Mouse (Mus musculus) midbrain, embryonic 14.5 days (tissue): ENCODE measurements around the gene Ttc28. TPM values are rescaled to one million over a fixed set of nuclear protein-coding genes. Genes with fewer than 3 reads are reported as not detected.

Experiments used
- ATAC-seq: fragments of 200-750 bp; cut with Nextera tagmentation; 2 replicates; pipeline ENCODE4 v1.8.0; 2017; ENCODE audit warnings: moderate number of reproducible peaks, moderate library complexity; ENCODE audit not compliant: low FRiP score, low TSS enrichment
- DNase-seq: peaks from one replicate; pipeline ENCODE4 v3.0.0-alpha.2; 2015
- H3K27ac ChIP-seq: fragments of 300-500 bp; sonication (generic); replicated peaks from 2 replicates; pipeline ENCODE4 v1.5.1; 2014; ENCODE audit warnings: mild to moderate bottlenecking, low read depth, low read length, moderate library complexity
- H3K27me3 ChIP-seq: fragments of 300-500 bp; sonication (generic); 2 replicates; pipeline ENCODE4 v1.6.1; 2014; ENCODE audit warnings: low read length, control low read depth, mixed read lengths; ENCODE audit not compliant: control insufficient read depth, insufficient read depth
- H3K36me3 ChIP-seq: fragments of 300-500 bp; sonication (generic); 2 replicates; pipeline ENCODE4 v1.6.1; 2014; ENCODE audit warnings: low read length, control low read depth; ENCODE audit not compliant: control insufficient read depth, insufficient read depth
- H3K4me1 ChIP-seq: fragments of 300-500 bp; sonication (generic); 2 replicates; pipeline ENCODE4 v1.6.1; 2014; ENCODE audit warnings: mild to moderate bottlenecking, antibody characterized with exemption, low read length, control low read depth; ENCODE audit not compliant: control insufficient read depth, insufficient read depth
- H3K4me2 ChIP-seq: fragments of 300-500 bp; sonication (generic); 2 replicates; pipeline ENCODE4 v1.6.1; 2014; ENCODE audit warnings: mild to moderate bottlenecking, low read length, moderate library complexity
- H3K4me3 ChIP-seq: fragments of 300-500 bp; sonication (generic); replicated peaks from 2 replicates; pipeline ENCODE4 v1.5.1; 2014; ENCODE audit warnings: low read depth, low read length
- H3K9ac ChIP-seq: fragments of 300-500 bp; sonication (generic); replicated peaks from 2 replicates; pipeline ENCODE4 v1.6.1; 2014; ENCODE audit warnings: mild to moderate bottlenecking, low read length, moderate library complexity
- H3K9me3 ChIP-seq: fragments of 300-500 bp; sonication (generic); 2 replicates; pipeline ENCODE4 v1.6.1; 2016; ENCODE audit warnings: low read length, control low read depth, mixed read lengths; ENCODE audit not compliant: control insufficient read depth
- WGBS: fragments of 180-500 bp; shearing (Covaris S2); extraction: QIAGEN DNeasy Blood & Tissue Kit; methylation state at CpG from one replicate; pipeline ENCODE4 v1.1.7; 2014; 5-methylcytosine and 5-hydroxymethylcytosine counted together
- polyA plus RNA-seq: library from polyadenylated mRNA; unstranded; fragments of >200 nt; fragmentation: Nextera tagmentation; extraction: Ambion mirVana; gene quantifications from 2 replicates; pipeline ENCODE4 v1.2.1, GENCODE M21; 2014

Gene Ttc28
- polyA plus RNA-seq, 1 experiment from 2014 or later: 30.9 TPM

DNA sequence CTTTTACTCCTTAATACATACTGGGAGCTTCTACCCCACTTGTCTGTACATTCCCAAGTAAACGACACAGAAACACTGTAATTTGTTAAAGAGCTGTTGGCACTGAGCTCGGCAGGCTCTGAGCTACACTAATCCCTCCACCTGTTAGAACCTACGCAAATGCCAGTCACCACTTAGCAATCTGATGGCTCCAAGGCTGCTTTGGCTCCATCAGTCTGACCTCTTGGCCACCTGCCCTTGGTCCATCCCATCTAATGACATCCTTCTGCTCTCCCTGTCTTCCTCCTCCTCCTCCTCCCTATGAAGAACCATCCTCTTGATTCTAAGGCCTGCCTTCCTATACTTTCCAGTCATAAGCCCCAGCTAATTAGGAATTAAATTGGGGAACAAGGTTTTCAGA lies 437.9 kb downstream of the Ttc28 start:
- H3K27me3 ChIP-seq: no peaks in the 10 kb centered on the region
- DNase-seq (no peak), ATAC-seq (no peak)
- no peak overlapping the region for H3K9ac ChIP-seq
- H3K4me3 ChIP-seq: no peak overlapping the region
- no peaks in the 10 kb centered on the region for H3K4me1 ChIP-seq
- H3K36me3 ChIP-seq: no peaks in the 10 kb centered on the region
- H3K4me2 ChIP-seq: no peak overlapping the region
- H3K27ac ChIP-seq: no peak overlapping the region
- H3K9me3 ChIP-seq: no peaks in the 10 kb centered on the region
- 75% methylated on average over 3 of the region's 3 CpGs for WGBS

DNA sequence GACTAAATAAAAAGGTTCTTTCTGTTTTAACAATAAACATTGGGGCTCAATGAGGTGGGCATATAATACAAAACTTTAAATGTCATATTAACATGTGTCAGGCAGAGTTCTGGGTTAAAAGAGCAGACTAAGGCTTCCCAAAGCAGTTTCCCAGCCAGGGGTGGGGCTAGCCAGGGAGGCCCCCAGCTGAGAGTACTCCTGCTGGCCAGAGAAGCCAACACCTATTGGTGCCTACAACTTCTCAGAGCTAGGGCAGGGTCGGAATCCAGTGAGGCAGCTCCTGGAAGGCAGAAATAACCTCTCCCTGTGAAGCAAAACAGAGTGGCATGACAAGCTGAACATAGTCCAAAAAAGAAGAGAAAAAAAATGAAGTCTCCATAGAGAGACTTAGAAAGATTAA lies 439.3 kb downstream of the Ttc28 start:
- H3K27me3 ChIP-seq: no peaks in the 10 kb centered on the region
- H3K9ac ChIP-seq: no peak overlapping the region
- WGBS: 66% methylated on average over 1 of the region's 1 CpGs
- no peak overlapping the region for H3K4me3 ChIP-seq
- H3K9me3 ChIP-seq: no peaks in the 10 kb centered on the region
- H3K27ac ChIP-seq: no peak overlapping the region
- H3K4me2 ChIP-seq: no peak overlapping the region
- ATAC-seq (no peak), DNase-seq (no peak)
- no peaks in the 10 kb centered on the region for H3K4me1 ChIP-seq
- no peaks in the 10 kb centered on the region for H3K36me3 ChIP-seq

DNA sequence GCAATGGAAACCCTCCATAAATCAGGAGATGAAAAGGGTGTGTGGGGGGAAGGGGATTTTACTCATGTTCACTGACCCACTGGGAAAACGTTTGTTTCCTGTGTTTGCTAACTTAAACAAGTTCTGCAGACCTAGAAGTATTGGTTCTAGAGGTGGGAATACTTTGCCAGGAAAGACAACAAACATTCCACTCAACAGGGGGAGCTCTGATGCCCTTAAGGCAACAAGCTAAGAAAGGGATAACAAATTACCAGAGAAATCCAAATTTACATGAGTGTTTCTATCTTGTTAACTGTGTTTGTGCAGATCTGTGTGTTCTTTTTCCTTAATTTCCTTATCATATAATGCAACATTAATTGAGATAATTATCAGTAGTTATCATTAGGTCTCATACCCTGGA lies 446.2 kb downstream of the Ttc28 start:
- no peak overlapping the region for H3K9ac ChIP-seq
- 28% methylated on average over 1 of the region's 1 CpGs for WGBS

DNA sequence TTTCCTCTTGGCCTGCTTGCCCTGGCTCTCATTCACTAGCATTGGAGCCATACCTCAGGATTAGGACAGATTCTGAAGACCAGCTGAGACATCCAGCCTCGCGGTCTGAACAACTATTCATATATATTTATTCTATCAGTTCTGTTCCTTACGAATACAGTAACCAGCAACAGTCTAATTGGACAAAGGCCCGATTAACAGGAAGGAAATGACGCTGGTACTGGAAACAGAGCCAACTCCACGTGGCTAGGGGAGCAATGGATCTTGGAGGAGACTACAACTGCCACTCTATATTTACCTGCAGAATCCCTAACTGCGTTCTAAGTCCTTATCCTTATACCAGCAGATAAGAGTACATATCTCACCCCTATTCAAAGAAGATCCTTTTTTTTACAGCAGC lies 447.8 kb downstream of the Ttc28 start:
- WGBS: 90% methylated on average over 7 of the region's 7 CpGs
- Histone ChIP-seq H3K27ac (no peak overlapping the region), H3K4me3 (no peak overlapping the region), H3K36me3 (no peaks in the 10 kb centered on the region), H3K27me3 (no peaks in the 10 kb centered on the region), H3K4me1 (peaks cover 12% of the 10 kb centered on the region), H3K9me3 (no peaks in the 10 kb centered on the region), H3K4me2 (no peak overlapping the region), H3K9ac (no peak overlapping the region)
- ATAC-seq (no peak), DNase-seq (no peak)

More for the DNA sequence above, 446.2 kb downstream of the Ttc28 start:
- H3K27ac ChIP-seq: no peak overlapping the region
- ATAC-seq: no peak
- H3K27me3 ChIP-seq: no peaks in the 10 kb centered on the region
- no peak overlapping the region for H3K4me2 ChIP-seq
- H3K9me3 ChIP-seq: no peaks in the 10 kb centered on the region
- H3K4me3 ChIP-seq: no peak overlapping the region
- no peak for DNase-seq
- H3K4me1 ChIP-seq: peaks cover 5% of the 10 kb centered on the region; the same call in 1 of the 2 replicates
- no peaks in the 10 kb centered on the region for H3K36me3 ChIP-seq

DNA sequence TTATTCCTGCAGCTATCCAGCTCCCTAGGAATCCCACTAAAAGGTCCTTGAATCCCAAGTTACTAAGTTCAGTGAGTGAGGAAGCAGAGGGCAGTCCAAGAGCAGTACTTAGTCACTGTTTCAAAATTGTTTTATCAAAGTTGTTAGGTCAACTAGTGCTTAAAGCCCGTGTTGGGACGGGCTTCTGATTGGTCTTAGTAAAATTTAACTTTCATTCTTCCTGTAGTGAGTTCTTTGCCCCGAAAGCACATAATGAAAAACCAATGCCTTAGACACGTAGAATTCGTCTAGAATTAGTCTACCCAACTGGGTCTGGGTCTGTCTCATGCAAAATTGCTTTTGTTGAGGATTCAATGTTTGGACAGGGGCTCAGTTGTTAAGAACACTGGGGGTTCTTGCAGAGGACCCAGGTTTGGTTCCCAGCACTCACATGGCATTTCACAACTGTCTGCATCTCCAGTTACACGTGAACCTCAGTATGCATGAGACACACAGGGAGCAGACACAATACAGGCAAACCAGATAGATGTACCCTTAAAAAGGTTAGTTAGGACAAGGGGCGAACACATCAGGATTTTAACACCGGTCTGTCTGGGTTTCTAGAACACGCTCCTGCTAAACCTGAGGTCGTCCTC lies 450.3 kb downstream of the Ttc28 start:
- Histone ChIP-seq H3K9ac (peak overlapping the region; percentile 95), H3K4me3 (peak overlapping the region; percentile 89), H3K27ac (peak overlapping the region; percentile 89), H3K4me2 (peak overlapping the region; percentile 70), H3K27me3 (no peaks in the 10 kb centered on the region), H3K4me1 (peaks cover 12% of the 10 kb centered on the region), H3K36me3 (0 out of 2 replicates have a peak, but pooled peaks cover 11% of the 10 kb centered on the region), H3K9me3 (no peaks in the 10 kb centered on the region)
- peak; percentile 43; the same call in 1 of the 2 replicates for ATAC-seq
- DNase-seq: no peak
- 22% methylated on average over 10 of the region's 10 CpGs for WGBS

DNA sequence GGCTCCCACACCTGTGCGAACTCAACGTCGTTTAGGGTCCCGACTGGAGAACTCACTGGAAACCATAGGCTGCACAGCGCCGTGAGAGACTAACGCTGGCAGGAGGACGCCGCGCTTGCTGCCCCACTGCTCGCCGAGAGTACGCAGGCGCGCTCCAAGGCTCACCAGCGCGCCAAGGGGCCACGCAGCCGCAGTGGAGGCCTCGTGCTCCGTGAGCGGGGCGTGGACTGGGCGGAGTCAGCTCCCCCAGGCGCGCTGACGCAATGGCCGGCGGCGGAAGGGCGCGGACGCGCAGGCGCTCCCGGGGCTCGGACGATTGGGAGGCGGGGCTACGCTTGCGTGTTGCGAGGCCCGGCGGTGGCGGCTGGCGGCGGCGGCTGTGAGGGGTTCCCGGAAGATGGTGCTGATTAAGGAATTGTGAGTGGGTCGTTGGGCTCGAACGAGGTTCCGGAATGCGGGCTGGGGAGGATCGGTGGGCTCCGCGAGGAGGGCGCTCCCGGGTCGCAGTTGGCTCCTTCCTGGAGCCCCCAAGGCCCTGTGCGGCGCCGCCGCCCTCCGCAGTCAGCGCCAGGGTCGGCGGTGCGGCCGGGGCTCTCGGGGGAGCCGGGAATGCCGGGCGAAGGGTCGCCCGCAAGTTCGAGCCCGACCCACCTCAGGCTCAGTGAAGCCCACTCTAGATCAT lies 451.0 kb downstream of the Ttc28 start, which contains the start of gene Pitpnb:
Gene Pitpnb (plus strand): TSS at position 347 of the 682 bp plus-strand sequence.
- Histone ChIP-seq H3K27me3 (no peaks in the 10 kb centered on the region), H3K4me3 (peak within 1 kb of the TSS; percentile 89), H3K9ac (peak within 1 kb of the TSS; percentile 95), H3K4me1 (peaks cover 12% of the 10 kb centered on the region), H3K36me3 (0 out of 2 replicates have a peak, but pooled peaks cover 14% of the 10 kb centered on the region), H3K27ac (peak within 1 kb of the TSS; percentile 89), H3K4me2 (peak within 1 kb of the TSS; percentile 81), H3K9me3 (no peaks in the 10 kb centered on the region)
- DNase-seq (peak; percentile 100), ATAC-seq (peak; percentile 99)
- WGBS: under 1% methylated on average over 76 of the region's 78 CpGs

DNA sequence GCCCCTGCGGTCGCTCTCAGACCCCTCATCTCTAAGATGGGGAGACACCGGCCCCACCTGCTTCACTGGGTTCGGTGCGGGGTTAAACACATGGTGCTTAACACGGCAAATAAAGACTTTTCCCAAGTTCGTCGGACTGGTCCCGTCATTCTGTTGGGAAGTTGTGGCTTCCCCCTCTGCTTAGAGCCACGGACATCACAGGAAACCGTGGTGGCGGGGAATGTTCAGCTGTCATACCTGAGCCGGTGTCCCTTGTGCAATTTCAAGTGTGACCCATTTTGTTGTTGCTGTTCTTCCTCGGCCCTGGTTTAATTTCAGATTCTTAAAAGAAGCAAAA lies 451.5 kb downstream of the Ttc28 start:
- Histone ChIP-seq H3K9me3 (no peaks in the 10 kb centered on the region), H3K9ac (peak overlapping the region; percentile 95), H3K4me2 (peak overlapping the region; percentile 81), H3K4me3 (peak overlapping the region; percentile 89), H3K27me3 (no peaks in the 10 kb centered on the region), H3K36me3 (peaks cover 18% of the 10 kb centered on the region; the same call in 1 of the 2 replicates), H3K27ac (peak overlapping the region; percentile 89), H3K4me1 (peaks cover 12% of the 10 kb centered on the region)
- WGBS: 0% methylated on average over 14 of the region's 14 CpGs
- DNase-seq (no peak), ATAC-seq (no peak)

DNA sequence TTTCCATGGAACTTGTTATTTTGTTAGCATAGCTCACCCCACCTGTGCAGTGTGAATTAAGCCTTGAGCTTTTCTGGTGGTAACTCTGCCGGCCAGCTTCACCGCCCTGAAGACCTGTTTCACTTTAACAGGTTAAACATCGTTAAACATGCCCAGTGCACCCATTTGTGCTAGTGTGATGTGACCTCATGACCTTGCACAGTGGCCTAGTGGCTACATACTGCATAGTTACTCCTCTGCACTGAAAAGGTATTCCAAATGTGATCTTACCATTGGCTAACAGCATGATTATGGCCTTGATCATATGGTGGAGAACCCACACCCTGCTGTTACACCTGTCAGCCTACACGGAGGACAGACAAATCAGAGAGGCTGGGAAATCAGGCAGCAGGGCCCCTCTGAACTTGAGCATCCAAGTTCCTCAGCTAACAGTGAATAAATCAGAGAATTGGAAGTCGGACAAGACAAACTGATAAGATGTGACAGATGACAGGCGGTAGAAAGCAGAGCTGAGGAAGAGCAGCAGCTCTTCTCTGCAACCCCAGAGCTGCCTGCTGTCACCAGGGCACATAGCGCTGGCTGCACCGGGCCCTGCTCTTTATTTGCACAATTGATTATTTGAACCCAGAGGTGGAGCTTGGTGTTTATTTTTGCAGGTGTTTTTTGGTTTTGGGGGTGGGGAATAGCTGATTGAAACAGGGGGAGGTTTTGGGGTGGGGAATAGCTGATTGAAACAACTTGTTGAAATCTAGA lies 456.5 kb downstream of the Ttc28 start:
- Histone ChIP-seq H3K9me3 (no peaks in the 10 kb centered on the region), H3K4me2 (no peak overlapping the region), H3K27ac (no peak overlapping the region), H3K4me3 (no peak overlapping the region), H3K4me1 (peaks cover 7% of the 10 kb centered on the region), H3K9ac (no peak overlapping the region), H3K36me3 (peaks cover 47% of the 10 kb centered on the region), H3K27me3 (no peaks in the 10 kb centered on the region)
- 90% methylated on average over 8 of the region's 8 CpGs for WGBS
- ATAC-seq (no peak), DNase-seq (no peak)
